Mouse (Mus musculus) lung, embryonic 15.5 days (tissue): ENCODE data around the gene Grm4. TPM values are rescaled to one million over a fixed set of nuclear protein-coding genes. Genes with fewer than 3 reads are reported as not detected.
"Not testable (repeated sequence)": the region's sequence is repeated elsewhere in the genome, so short reads cannot be mapped to it uniquely, and the experiment has no call there.

Source experiments
- ATAC-seq: fragments of 200-750 bp; cut with Nextera tagmentation; 2 replicates; pipeline ENCODE4 v1.8.0; 2017; ENCODE audit warnings: moderate number of reproducible peaks, borderline replicate concordance; ENCODE audit not compliant: low FRiP score, low TSS enrichment; ENCODE audit errors: extremely low read depth
- H3K27ac ChIP-seq: fragments of 300-500 bp; sonication (generic); 2 replicates; pipeline ENCODE4 v1.5.1; 2015; ENCODE audit warnings: moderate library complexity, mild to moderate bottlenecking, inconsistent platforms
- H3K27me3 ChIP-seq: fragments of 300-500 bp; sonication (generic); 2 replicates; pipeline ENCODE4 v1.6.1; 2015; ENCODE audit warnings: inconsistent platforms
- H3K36me3 ChIP-seq: fragments of 300-500 bp; sonication (generic); 2 replicates; pipeline ENCODE4 v1.6.1; 2015; ENCODE audit warnings: inconsistent platforms
- H3K4me1 ChIP-seq: fragments of 300-500 bp; sonication (generic); 2 replicates; pipeline ENCODE4 v1.6.1; 2015; ENCODE audit warnings: inconsistent platforms
- H3K4me2 ChIP-seq: fragments of 300-500 bp; sonication (generic); 2 replicates; pipeline ENCODE4 v1.6.1; 2015; ENCODE audit warnings: inconsistent platforms, mild to moderate bottlenecking, moderate library complexity
- H3K4me3 ChIP-seq: fragments of 300-500 bp; sonication (generic); 2 replicates; pipeline ENCODE4 v1.5.1; 2015; ENCODE audit warnings: mild to moderate bottlenecking, inconsistent platforms
- H3K9ac ChIP-seq: fragments of 300-500 bp; sonication (generic); 2 replicates; pipeline ENCODE4 v1.6.1; 2015; ENCODE audit warnings: inconsistent platforms
- H3K9me3 ChIP-seq: fragments of 300-500 bp; sonication (generic); 2 replicates; pipeline ENCODE4 v1.6.1; 2016; ENCODE audit warnings: inconsistent platforms
- WGBS: fragments of 180-500 bp; shearing (Covaris S2); methylation state at CpG from one replicate; pipeline ENCODE4 v1.1.7; 2015; 5-methylcytosine and 5-hydroxymethylcytosine counted together
- polyA plus RNA-seq: library from polyadenylated mRNA; unstranded; fragments of >200 nt; fragmentation: Nextera tagmentation; extraction: Ambion mirVana; gene quantifications from 2 replicates; pipeline ENCODE4 v1.2.1, GENCODE M21; 2015

Gene Grm4
- polyA plus RNA-seq, 1 experiment from 2014 or later: 0.07 TPM

GRCm38 (mm10) chr17:27393931-27394330 is 127.3 kb downstream of the Grm4 start:
- H3K27ac ChIP-seq: no peak overlapping the region
- H3K4me1 ChIP-seq: no peaks in the 10 kb centered on the region
- ATAC-seq: no peak
- H3K27me3 ChIP-seq: no peaks in the 10 kb centered on the region
- no peak overlapping the region for H3K9ac ChIP-seq
- H3K36me3 ChIP-seq: no peaks in the 10 kb centered on the region
- 84% methylated on average over 5 of the region's 5 CpGs for WGBS
- no peak overlapping the region for H3K4me3 ChIP-seq
- no peaks in the 10 kb centered on the region for H3K9me3 ChIP-seq
- H3K4me2 ChIP-seq: no peak overlapping the region

GRCm38 (mm10) chr17:27393432-27393831 is 127.8 kb downstream of the Grm4 start:
- H3K9me3 ChIP-seq: no peaks in the 10 kb centered on the region
- H3K4me1 ChIP-seq: no peaks in the 10 kb centered on the region
- no peak for ATAC-seq
- no peak overlapping the region for H3K4me3 ChIP-seq
- no peak overlapping the region for H3K9ac ChIP-seq
- H3K4me2 ChIP-seq: no peak overlapping the region
- no peaks in the 10 kb centered on the region for H3K36me3 ChIP-seq
- 87% methylated on average over 4 of the region's 4 CpGs for WGBS
- H3K27ac ChIP-seq: no peak overlapping the region
- H3K27me3 ChIP-seq: no peaks in the 10 kb centered on the region

- no peak overlapping the region for H3K9ac ChIP-seq
- H3K4me1 ChIP-seq: no peaks in the 10 kb centered on the region
- H3K4me3 ChIP-seq: no peak overlapping the region
- H3K9me3 ChIP-seq: no peaks in the 10 kb centered on the region
- H3K36me3 ChIP-seq: no peaks in the 10 kb centered on the region
- H3K4me2 ChIP-seq: no peak overlapping the region
- WGBS: 48% methylated on average over 8 of the region's 8 CpGs
- no peaks in the 10 kb centered on the region for H3K27me3 ChIP-seq
- no peak overlapping the region for H3K27ac ChIP-seq
- no peak for ATAC-seq
Observed at GRCm38 (mm10) chr17:27392918-27393317, 128.3 kb downstream of the Grm4 start.

GRCm38 (mm10) chr17:27390019-27390418 is 131.2 kb downstream of the Grm4 start:
- H3K4me1 ChIP-seq: peaks cover 6% of the 10 kb centered on the region; the same call in 1 of the 2 replicates
- no peak overlapping the region for H3K4me3 ChIP-seq
- no peaks in the 10 kb centered on the region for H3K9me3 ChIP-seq
- WGBS: 87% methylated on average over 8 of the region's 8 CpGs
- no peak overlapping the region for H3K4me2 ChIP-seq
- ATAC-seq: no peak
- H3K9ac ChIP-seq: no peak overlapping the region
- H3K27ac ChIP-seq: no peak overlapping the region
- no peaks in the 10 kb centered on the region for H3K27me3 ChIP-seq
- no peaks in the 10 kb centered on the region for H3K36me3 ChIP-seq

DNA sequence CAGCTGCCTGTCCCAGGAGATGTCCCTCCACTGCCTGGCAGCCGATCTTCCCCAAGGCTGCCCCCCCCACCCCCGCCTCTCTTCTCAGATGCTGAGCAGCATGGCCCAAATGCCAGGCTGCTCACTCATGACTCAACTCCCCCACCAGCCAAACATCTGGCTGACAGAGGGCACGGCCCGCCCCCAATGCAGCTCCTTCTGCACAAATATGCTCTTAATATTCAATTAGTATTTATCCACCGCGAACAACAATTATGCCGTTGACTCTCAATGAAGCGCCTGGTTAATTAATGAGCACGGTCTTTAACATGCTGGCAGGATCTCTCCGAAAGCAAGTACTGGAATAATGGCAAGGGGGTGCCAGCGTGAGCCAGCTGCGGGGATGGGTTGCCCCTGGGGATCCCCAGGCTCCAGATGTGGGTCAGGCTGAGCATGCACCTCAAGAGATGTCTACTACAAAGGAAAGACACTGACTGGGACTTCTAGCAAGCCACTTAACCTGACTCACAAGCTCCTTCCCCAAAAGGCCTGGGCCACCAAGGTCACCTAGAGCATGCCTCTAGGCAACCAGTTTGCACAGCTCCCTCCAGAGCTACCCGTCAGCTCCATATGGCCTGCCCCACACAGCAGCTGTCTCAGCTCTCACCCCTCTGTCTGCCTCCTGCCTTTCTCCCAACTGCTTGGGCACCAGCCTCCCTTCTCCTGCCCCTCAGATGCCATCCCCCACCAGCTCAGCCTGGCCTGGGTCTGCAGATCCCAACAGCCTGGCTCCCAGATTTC is 131.8 kb downstream of the Grm4 start:
- Histone ChIP-seq H3K27me3 (no peaks in the 10 kb centered on the region), H3K9ac (no peak overlapping the region), H3K4me1 (peaks cover 6% of the 10 kb centered on the region; the same call in 1 of the 2 replicates), H3K4me2 (no peak overlapping the region), H3K36me3 (no peaks in the 10 kb centered on the region), H3K4me3 (no peak overlapping the region), H3K9me3 (no peaks in the 10 kb centered on the region), H3K27ac (no peak overlapping the region)
- WGBS: 82% methylated on average over 13 of the region's 13 CpGs
- no peak for ATAC-seq

- Histone ChIP-seq H3K9ac (no peak overlapping the region), H3K36me3 (no peaks in the 10 kb centered on the region), H3K4me1 (peaks cover 6% of the 10 kb centered on the region; the same call in 1 of the 2 replicates), H3K27me3 (no peaks in the 10 kb centered on the region), H3K9me3 (no peaks in the 10 kb centered on the region), H3K4me3 (no peak overlapping the region), H3K4me2 (no peak overlapping the region), H3K27ac (no peak overlapping the region)
- ATAC-seq: peak; percentile 36; the same call in 1 of the 2 replicates
- 28% methylated on average over 1 of the region's 1 CpGs for WGBS
Observed at GRCm38 (mm10) chr17:27386438-27386837, 134.8 kb downstream of the Grm4 start.

- Histone ChIP-seq H3K27me3 (no peaks in the 10 kb centered on the region), H3K27ac (no peak overlapping the region), H3K4me3 (no peak overlapping the region), H3K4me1 (peaks cover 6% of the 10 kb centered on the region; the same call in 1 of the 2 replicates), H3K9me3 (no peaks in the 10 kb centered on the region), H3K9ac (no peak overlapping the region), H3K4me2 (no peak overlapping the region), H3K36me3 (no peaks in the 10 kb centered on the region)
- no peak for ATAC-seq
- WGBS: 33% methylated on average over 17 of the region's 17 CpGs
Observed at GRCm38 (mm10) chr17:27385513-27386261, 135.5 kb downstream of the Grm4 start.

- H3K36me3 ChIP-seq: no peaks in the 10 kb centered on the region
- 50% methylated on average over 11 of the region's 11 CpGs for WGBS
- no peaks in the 10 kb centered on the region for H3K27me3 ChIP-seq
- H3K4me3 ChIP-seq: no peak overlapping the region
- H3K9me3 ChIP-seq: no peaks in the 10 kb centered on the region
- peaks cover 6% of the 10 kb centered on the region; the same call in 1 of the 2 replicates for H3K4me1 ChIP-seq
- H3K9ac ChIP-seq: no peak overlapping the region
- no peak overlapping the region for H3K27ac ChIP-seq
- ATAC-seq: no peak
- no peak overlapping the region for H3K4me2 ChIP-seq
Observed at GRCm38 (mm10) chr17:27382916-27383315, 138.3 kb downstream of the Grm4 start.

GRCm38 (mm10) chr17:27380911-27381459 is 140.2 kb downstream of the Grm4 start:
- ATAC-seq, H3K4me3 ChIP-seq, H3K4me2 ChIP-seq, H3K27me3 ChIP-seq, H3K9ac ChIP-seq, H3K4me1 ChIP-seq, H3K27ac ChIP-seq, H3K9me3 ChIP-seq, H3K36me3 ChIP-seq: not testable (repeated sequence)
- 50% methylated on average over 9 of the region's 9 CpGs for WGBS

DNA sequence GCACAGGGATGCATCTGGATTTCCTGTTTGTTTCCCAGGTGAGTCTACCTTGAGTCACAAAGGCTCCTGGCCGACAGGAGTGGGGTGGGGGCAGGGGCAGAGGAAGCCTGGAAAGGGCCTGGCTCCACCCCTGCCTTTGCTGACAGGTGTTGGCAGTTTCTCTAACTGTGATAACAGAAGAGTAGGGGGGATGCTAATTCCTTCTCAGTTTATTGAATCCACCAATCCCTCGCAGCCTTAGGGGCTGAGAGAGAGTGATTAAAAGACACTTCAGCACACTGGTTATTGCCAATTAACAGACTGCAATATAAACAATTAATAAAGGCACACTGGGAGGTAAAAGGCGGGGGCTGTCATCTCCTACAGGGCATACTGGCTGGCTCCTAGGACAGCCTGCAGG is 142.2 kb downstream of the Grm4 start:
- no peak for ATAC-seq
- H3K27ac ChIP-seq: no peak overlapping the region
- no peaks in the 10 kb centered on the region for H3K9me3 ChIP-seq
- H3K36me3 ChIP-seq: no peaks in the 10 kb centered on the region
- 23% methylated on average over 3 of the region's 3 CpGs for WGBS
- no peak overlapping the region for H3K4me2 ChIP-seq
- H3K4me3 ChIP-seq: no peak overlapping the region
- no peak overlapping the region for H3K9ac ChIP-seq
- no peaks in the 10 kb centered on the region for H3K27me3 ChIP-seq
- H3K4me1 ChIP-seq: no peaks in the 10 kb centered on the region

- Histone ChIP-seq H3K4me2 (no peak overlapping the region), H3K9me3 (no peaks in the 10 kb centered on the region), H3K36me3 (no peaks in the 10 kb centered on the region), H3K9ac (no peak overlapping the region), H3K27ac (no peak overlapping the region), H3K4me3 (no peak overlapping the region), H3K27me3 (no peaks in the 10 kb centered on the region), H3K4me1 (peaks cover 7% of the 10 kb centered on the region)
- 89% methylated on average over 1 of the region's 1 CpGs for WGBS
- ATAC-seq: no peak
Observed at GRCm38 (mm10) chr17:27377151-27377550, 144.1 kb downstream of the Grm4 start.

GRCm38 (mm10) chr17:27375551-27375950 is 145.7 kb downstream of the Grm4 start:
- Histone ChIP-seq H3K4me1 (peaks cover 7% of the 10 kb centered on the region), H3K9me3 (no peaks in the 10 kb centered on the region), H3K4me2 (no peak overlapping the region), H3K27me3 (no peaks in the 10 kb centered on the region), H3K9ac (no peak overlapping the region), H3K27ac (no peak overlapping the region), H3K36me3 (no peaks in the 10 kb centered on the region), H3K4me3 (no peak overlapping the region)
- ATAC-seq: no peak
- WGBS: 71% methylated on average over 5 of the region's 5 CpGs
